Mouse (Mus musculus): ENCODE data around the gene Cbx3.

Cbx3 gene

GRCm38 (mm10) chr6:51523310-51523709 is 53.1 kb downstream of the Cbx3 start:
- TF ChIP-seq NANOG (IDR thresholded peaks at IDR 0.05; ENCODE audit: borderline replicate concordance, low read length), result no peak
- no peak for TF ChIP-seq POU5F1 (IDR thresholded peaks at IDR 0.05; ENCODE audit: borderline replicate concordance, low read length)
- TF ChIP-seq CTCF (conservative IDR thresholded peaks at IDR 0.05; ENCODE audit: low read length), result no peak
- H3K4me1 ChIP-seq (replicated peaks; ENCODE audit: low read depth, low read length), result peaks cover 38% of the 10 kb centered on the region
- H3K9me3 ChIP-seq (ENCODE audit: low read length), result no peaks in the 10 kb centered on the region
- H3K27me3 ChIP-seq (ENCODE audit: insufficient read depth, low read length), result no peaks in the 10 kb centered on the region
- H3K36me3 ChIP-seq (ENCODE audit: insufficient read depth, low read length), result no peaks in the 10 kb centered on the region
- peak overlapping the region; percentile 89 for H3K4me3 ChIP-seq (replicated peaks; ENCODE audit: low read length)

- no peak for TF ChIP-seq NANOG (IDR thresholded peaks at IDR 0.05; ENCODE audit: borderline replicate concordance, low read length)
- no peak for TF ChIP-seq POU5F1 (IDR thresholded peaks at IDR 0.05; ENCODE audit: borderline replicate concordance, low read length)
- Histone ChIP-seq H3K4me1 (replicated peaks; ENCODE audit: low read depth, low read length) (peaks cover 43% of the 10 kb centered on the region), H3K9me3 (ENCODE audit: low read length) (no peaks in the 10 kb centered on the region), H3K36me3 (ENCODE audit: insufficient read depth, low read length) (no peaks in the 10 kb centered on the region), H3K4me3 (replicated peaks; ENCODE audit: low read length) (peak within 1 kb of the TSS; percentile 89), H3K27me3 (ENCODE audit: insufficient read depth, low read length) (no peaks in the 10 kb centered on the region)
These were observed 53.7 kb downstream of the Cbx3 start, which contains the start of gene Snx10 for GRCm38 (mm10) chr6:51523807-51524320. Gene Snx10 (plus strand): TSS chr6:51523901.

- TF ChIP-seq CTCF (conservative IDR thresholded peaks at IDR 0.05; ENCODE audit: low read length), result no peak
- no peak for TF ChIP-seq POU5F1 (IDR thresholded peaks at IDR 0.05; ENCODE audit: borderline replicate concordance, low read length)
- TF ChIP-seq NANOG (IDR thresholded peaks at IDR 0.05; ENCODE audit: borderline replicate concordance, low read length), result no peak
These were observed 54.3 kb downstream of the Cbx3 start for GRCm38 (mm10) chr6:51524321-51524931.

GRCm38 (mm10) chr6:51525001-51525400 is 54.8 kb downstream of the Cbx3 start:
- Histone ChIP-seq H3K4me1 (replicated peaks; ENCODE audit: low read depth, low read length) (peaks cover 54% of the 10 kb centered on the region), H3K27me3 (ENCODE audit: insufficient read depth, low read length) (no peaks in the 10 kb centered on the region), H3K9me3 (ENCODE audit: low read length) (no peaks in the 10 kb centered on the region), H3K36me3 (ENCODE audit: insufficient read depth, low read length) (no peaks in the 10 kb centered on the region), H3K4me3 (replicated peaks; ENCODE audit: low read length) (peak overlapping the region; percentile 89)
- no peak for TF ChIP-seq POU5F1 (IDR thresholded peaks at IDR 0.05; ENCODE audit: borderline replicate concordance, low read length)
- TF ChIP-seq CTCF (conservative IDR thresholded peaks at IDR 0.05; ENCODE audit: low read length), result no peak
- TF ChIP-seq NANOG (IDR thresholded peaks at IDR 0.05; ENCODE audit: borderline replicate concordance, low read length), result no peak

More at GRCm38 (mm10) chr6:51524321-51524931, 54.3 kb downstream of the Cbx3 start:
- H3K4me3 ChIP-seq (replicated peaks; ENCODE audit: low read length), result peak overlapping the region; percentile 89
- H3K9me3 ChIP-seq (ENCODE audit: low read length), result no peaks in the 10 kb centered on the region
- H3K27me3 ChIP-seq (ENCODE audit: insufficient read depth, low read length), result no peaks in the 10 kb centered on the region
- H3K36me3 ChIP-seq (ENCODE audit: insufficient read depth, low read length), result no peaks in the 10 kb centered on the region
- peaks cover 49% of the 10 kb centered on the region for H3K4me1 ChIP-seq (replicated peaks; ENCODE audit: low read depth, low read length)

GRCm38 (mm10) chr6:51529457-51529856 is 59.3 kb downstream of the Cbx3 start:
- Histone ChIP-seq H3K27me3 (ENCODE audit: insufficient read depth, low read length) (no peaks in the 10 kb centered on the region), H3K4me3 (replicated peaks; ENCODE audit: low read length) (0 out of 2 replicates have a peak overlapping the region, but pooled peaks have one; percentile 29), H3K36me3 (ENCODE audit: insufficient read depth, low read length) (peaks cover 10% of the 10 kb centered on the region; the same call in 1 of the 2 replicates), H3K9me3 (ENCODE audit: low read length) (no peaks in the 10 kb centered on the region), H3K4me1 (replicated peaks; ENCODE audit: low read depth, low read length) (peaks cover 89% of the 10 kb centered on the region)
- TF ChIP-seq NANOG (IDR thresholded peaks at IDR 0.05; ENCODE audit: borderline replicate concordance, low read length) (no peak), POU5F1 (IDR thresholded peaks at IDR 0.05; ENCODE audit: borderline replicate concordance, low read length) (no peak), CTCF (conservative IDR thresholded peaks at IDR 0.05; ENCODE audit: low read length) (no peak)

All from E14TG2a.4 (cell line).